Mouse (Mus musculus) megakaryocyte-erythroid progenitor cell, adult 5-6 weeks (primary cell): ENCODE measurements around the gene Zfp652. TPM values are rescaled to one million over a fixed set of nuclear protein-coding genes. Genes with fewer than 3 reads are reported as not detected.
"Not testable (repeated sequence)": the region's sequence is repeated elsewhere in the genome, so short reads cannot be mapped to it uniquely, and the experiment has no call there.

Experiments
- ATAC-seq: replicated peaks from 2 replicates; pipeline ENCODE4 v1.8.0; 2016; ENCODE audit warnings: mild to moderate bottlenecking, inconsistent platforms; ENCODE audit not compliant: severe bottlenecking, poor library complexity, low FRiP score, low TSS enrichment
- total RNA-seq, 2 experiments: library from RNA; stranded (forward) in 1 of 2; stranded (reverse) in 1 of 2; fragments of 200-1000, 215-1000 nt in 1 of 2; fragments of >200 nt in 1 of 2; fragmentation: Nextera tagmentation in 1 of 2; gene quantifications; 2 replicates each; pipeline ENCODE4 v1.2.3; 2014 to 2017

Gene Zfp652
- total RNA-seq, 2 experiments from 2014 or later: 28.2 to 54.5 TPM

DNA sequence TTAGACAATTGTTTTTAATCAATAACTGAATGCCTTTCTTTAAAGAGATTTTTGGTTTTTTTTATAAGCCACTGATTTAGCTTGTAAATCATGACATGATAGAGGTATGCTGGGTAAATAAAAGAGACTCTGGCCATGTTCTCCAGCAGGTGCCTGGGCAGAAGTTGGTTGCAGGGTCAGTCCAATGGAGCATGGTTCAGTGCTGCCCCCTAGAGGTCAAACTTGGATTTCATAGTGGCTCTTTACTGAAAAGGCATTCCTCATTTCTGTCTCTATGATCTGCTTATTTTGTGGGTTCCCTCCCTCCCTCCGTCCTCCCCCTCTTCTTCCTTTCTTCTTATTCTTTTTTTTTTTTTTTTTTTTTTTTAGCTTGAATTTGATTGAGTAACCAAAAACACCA is 38.5 kb downstream of the Zfp652 start:
- ATAC-seq: peak; percentile 63; the same call in 1 of the 2 replicates

DNA sequence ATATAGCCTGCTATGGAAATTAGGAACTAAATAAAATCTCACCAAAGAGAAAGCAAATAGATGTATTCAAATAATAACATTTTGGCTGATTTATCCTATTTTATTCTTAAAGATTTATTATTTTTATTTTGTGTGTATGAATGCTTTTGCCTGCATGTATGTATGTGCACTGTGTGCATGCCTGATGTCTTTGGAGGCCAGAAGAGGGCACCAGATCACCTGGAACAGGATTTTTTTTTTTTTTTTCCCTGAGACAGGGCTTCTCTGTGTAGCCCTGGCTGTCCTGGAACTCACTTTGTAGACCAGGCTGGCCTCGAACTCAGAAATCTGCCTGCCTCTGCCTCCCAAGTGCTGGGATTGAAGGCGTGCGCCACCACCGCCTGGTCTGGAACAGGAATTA is 42.7 kb downstream of the Zfp652 start:
- not testable (repeated sequence) for ATAC-seq

DNA sequence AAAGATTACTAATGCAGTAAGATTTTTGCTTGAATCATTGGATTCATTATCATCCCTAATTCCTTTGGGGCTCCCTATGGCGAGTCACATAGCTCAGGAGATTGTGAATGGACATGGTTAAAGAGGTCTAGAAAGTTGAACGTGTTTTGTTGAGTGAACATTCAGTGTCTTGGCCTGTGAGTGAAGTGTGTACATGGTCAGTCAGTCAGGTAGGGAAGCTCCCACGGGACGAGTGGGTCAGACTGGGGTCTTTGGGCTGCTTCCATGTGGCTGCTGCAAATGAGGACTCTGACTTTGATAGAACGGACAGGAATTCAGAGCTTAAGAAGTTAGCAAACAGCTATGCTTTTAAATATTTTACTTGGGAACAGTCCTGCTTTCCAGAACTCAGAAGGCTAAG is 48.0 kb downstream of the Zfp652 start:
- ATAC-seq: no peak

DNA sequence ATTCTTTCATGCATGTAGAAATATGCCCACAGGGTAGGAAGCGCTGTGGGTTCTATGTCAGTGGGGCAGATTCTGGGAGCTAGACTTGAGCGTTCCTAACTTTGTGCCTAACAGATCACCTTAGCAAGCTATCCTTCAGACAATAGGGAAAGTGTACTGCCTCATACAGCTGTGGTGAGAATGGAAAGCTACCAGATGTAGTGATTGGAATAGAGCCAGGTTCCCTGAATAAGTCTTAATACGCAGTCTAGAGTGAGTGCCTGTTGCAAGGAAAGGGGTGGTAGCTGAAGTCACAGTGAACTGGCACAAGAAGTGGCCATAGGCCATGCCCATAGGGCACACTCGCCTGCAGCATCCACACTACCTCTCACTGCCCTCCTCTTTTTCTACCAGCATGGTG is 50.5 kb downstream of the Zfp652 start:
- ATAC-seq: no peak

DNA sequence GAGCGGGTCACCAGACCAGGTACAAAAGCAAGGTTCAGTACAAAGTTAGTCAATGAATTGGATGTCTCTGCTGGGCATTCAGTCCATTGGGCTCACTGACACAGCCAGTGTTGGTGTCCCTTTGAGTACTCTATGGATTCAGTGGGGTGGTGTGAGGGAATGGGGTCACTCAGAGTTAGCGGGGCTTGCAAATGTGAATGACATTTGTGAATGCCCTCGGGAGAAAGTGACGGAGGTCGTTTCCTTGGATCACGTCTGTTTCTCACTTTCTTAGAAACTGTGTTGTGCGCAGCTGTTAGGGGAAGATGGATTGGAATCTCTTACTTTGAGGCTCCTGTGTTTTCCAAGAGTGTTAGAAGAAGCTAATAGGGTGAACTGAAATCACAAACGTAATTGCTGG is 52.3 kb downstream of the Zfp652 start:
- no peak for ATAC-seq

DNA sequence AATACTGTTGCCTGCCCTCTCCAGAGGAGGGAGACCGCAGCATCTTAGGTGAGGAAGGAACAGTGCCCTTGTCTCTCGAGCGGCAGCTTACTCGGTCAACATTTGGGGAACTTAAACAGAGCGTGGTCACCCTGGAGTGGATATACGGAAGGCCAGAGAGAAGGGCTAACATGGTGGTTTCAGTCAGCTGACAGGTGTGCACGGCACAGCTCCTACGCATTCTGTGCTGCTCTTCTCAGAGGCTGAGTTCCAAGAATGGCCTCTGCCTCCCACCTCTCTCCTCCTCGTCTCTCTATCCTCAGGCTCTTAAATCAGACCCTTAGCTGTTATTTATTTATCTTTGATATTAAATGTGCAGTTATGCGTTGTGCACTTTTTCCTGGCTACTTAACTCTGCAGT is 52.9 kb downstream of the Zfp652 start:
- no peak for ATAC-seq

DNA sequence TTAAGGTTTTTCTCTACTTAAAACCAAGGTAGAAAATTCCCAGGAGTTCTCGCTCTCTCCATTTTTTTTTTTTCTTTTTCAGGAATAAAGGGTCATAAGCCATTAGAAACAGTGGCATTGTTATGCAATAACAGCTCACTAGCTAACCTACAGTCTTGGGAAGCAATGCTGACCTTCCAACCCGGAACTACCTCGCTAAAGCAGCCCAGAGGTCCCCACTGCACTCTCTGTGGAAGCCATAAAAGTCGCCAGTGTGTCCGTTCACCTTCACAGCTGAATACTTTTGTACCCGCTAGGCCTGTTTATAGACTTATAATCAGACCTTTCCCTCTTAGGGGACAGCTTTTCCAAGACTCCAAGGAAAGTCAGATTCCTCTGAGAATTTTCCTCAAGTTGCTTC is 55.8 kb downstream of the Zfp652 start:
- no peak for ATAC-seq

DNA sequence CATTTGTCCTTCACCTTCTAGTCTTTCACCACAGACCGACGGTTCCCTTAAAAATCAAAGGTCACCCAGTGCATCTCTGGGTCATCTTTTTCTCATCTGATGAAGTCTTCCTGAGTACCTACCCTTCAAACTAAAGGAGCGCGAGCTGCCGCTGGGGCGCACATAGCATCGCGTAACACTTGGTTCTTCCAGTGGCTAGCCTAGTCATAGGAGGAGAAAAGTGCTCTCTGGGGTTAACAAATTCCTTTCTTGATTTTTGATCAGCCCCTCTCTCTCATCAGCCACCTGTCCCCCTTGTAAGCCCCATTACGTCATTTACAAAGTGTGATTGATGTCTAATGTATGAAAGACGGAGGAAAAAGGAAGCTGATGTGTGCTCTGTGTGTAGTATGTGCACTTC is 56.7 kb downstream of the Zfp652 start:
- no peak for ATAC-seq

DNA sequence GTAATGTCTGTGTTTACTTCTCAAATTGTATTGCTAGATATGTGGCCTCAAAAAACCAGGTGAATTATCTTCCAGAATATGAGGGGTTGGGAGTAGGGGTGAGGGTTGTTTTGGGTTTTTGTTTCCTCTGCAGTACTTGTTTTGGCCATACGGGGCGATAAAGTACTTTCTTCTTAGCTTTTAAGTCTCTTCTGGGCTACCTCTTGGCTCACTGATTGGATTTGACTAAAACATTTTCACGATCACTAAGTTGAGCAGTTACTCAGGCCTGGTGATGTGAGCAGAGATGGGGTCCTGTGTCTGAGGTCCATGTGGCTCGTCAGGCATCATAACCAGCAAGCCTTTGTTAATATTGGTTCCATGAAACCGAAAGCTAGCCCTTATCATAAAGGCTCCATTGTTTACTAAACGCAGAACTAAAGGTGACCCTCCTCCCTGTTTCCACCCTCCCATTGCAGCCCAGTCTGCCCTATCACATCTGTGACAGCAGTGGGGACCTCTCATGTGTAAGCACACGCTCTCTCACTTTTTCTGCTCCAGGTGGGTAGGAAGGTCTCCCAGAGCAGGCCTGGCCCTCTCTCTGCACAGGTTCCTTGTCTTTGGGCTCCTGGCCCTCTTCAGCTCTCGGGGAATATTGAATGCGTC is 58.4 kb downstream of the Zfp652 start:
- peak; percentile 68; the same call in 1 of the 2 replicates for ATAC-seq

DNA sequence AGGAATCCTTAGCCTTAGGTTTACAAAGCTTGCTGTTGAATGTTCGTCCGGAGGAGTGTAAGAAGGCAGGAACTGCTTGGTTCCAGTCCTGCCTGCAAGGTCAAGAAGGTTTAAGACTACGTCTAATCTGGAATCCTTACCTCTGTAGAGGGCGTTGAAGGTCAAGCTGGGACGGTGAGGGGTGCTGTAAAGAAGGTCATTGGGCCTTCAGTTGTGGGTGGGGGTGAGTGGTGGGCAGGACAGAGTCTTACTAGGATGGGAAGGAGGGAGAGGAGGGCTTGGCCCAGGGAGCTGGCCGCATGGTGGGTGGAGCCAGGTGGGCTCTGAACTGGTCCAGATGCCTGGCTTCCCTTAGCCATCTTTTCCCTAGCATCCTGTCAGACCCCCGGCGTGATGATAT is 59.2 kb downstream of the Zfp652 start:
- ATAC-seq: no peak

DNA sequence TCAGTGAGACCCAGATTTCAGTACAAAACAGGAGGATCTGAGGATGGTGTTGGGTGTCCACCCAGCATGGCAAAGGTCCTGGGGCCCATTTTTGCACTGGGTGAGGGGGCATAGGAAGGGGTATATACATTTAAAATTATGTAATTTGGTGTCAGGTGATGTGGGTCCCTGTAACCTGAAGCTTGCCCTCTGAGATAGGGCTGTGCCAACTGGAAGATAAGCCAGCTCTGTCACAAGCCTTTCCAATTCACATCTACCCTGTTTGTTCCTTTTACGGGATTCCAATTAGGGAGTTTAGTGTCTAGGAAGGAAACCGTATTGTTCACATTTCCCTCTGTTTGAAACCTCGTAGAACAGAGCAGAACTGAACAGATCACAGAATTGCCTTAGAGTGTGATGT is 60.8 kb downstream of the Zfp652 start:
- ATAC-seq: no peak

DNA sequence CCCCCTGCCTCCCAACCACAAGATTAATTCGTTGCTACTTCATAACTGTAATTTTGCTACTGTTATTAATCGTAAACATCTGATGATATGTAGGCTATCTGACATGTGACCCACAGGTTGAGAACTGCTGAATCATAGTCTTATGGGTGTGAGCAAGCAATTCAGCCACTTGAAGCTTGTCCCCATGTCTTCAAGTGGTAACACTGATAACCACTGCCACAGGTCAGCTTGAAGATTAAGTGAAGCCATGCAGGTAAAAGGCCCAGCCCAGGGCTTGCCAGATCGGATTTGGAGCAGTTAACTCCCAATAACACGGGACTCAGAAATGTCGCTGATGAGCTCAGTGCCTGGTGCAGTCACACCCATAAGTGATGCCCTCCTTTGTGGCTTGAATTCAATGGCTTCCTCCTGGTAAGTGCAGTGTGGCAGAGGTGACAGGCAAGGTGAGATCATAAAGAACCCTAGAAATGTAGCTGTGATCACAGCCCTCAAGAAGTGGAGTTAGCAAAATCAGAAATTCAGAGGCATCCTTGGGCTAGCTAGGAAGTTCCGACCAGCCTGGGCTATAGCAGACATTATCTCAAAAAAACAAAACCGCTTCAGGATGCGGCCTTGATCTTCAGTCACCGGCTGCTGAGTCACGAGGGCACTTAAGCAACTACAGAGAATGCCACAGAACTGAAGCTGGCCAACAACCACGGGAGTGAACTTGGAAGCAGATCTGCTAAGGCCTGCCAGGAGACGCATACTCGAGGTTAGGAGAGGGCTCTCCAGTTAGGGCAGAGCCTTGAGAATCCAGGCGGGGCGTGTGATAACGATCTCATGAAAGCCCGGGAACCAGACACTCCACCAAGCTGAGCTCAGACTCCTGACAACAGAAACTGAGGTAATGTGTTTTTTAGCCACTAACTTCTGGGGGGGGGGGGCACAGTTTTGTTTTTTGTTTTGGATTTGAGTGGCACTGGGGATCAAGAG is 65.1 kb downstream of the Zfp652 start:
- ATAC-seq: peak; percentile 81

DNA sequence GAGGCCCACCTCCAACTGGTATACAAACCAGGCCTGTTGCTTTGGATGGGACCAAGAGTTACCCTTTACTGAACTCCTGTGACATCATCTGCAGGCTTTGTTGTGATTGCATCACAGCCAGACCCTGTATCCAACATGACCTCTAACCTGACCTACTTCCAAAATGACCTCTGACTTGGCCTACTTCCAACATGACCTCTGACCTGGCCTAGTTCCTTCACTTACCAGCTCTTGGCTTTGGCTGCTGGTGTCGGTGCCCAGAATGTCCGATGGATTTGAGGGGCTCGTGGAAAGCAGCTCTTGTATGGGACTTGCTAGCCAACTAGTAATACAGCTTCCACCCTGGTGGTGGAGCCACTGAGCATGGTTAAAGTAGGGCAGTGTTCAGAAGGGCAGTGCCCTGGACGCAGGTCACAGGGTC is 66.4 kb downstream of the Zfp652 start:
- no peak for ATAC-seq

DNA sequence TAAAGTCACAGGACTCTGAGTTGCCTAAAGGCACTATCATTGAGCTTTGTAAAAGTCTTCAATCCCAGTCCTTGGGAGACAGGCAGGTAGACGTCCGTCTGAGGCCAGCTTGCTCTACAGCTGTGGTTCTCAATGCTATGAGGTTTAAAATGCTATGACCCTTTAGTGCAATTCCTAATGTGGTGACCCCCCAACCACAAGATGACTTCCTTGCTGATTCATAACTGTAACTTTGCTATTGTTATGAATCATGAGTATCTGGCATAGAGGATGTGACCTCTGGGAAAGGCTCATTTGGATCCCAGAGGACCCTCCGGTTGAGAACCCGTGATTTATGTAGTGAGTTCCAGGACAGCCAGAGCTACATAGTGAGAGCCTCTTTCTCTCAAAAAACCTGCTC is 66.9 kb downstream of the Zfp652 start:
- ATAC-seq: no peak

DNA sequence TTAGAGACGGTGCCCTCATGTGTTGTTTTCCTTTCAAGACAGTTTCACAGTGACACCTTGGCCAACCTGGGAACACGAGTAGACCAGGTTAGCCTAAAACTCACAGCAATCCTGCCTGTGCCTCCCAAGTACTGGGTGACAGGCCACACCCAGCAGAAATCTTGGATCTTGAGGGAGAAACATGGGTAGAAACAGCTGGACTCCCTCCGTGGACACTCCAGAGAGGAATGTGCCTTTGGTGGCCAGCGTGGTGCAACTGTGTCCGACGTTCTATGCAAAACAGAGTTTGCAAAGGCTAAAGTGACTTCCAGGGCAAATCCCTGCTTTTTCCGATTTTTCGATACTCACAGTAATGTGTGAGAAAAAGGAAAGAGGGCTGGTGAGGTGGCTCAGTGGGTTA is 68.0 kb downstream of the Zfp652 start:
- ATAC-seq: no peak

DNA sequence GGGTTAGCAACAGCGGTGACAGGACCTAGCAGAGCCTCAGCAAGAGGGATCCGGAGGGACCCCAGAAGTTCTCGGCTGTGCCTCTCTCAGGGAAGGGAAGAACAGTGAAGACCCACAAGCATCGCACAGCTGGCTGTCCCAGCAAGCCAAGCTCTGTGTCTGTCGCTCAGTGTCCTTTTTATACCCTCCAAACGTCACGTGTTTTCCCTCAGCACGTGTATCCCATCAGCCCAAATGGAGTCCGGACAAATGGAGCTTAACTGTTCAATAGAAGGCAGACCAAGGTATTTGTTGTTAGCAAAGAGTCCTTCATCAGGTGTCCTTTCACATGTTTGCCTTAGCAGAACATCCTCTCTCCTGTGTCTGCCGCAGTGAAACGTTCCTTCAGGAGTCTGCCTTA is 69.1 kb downstream of the Zfp652 start:
- no peak for ATAC-seq

DNA sequence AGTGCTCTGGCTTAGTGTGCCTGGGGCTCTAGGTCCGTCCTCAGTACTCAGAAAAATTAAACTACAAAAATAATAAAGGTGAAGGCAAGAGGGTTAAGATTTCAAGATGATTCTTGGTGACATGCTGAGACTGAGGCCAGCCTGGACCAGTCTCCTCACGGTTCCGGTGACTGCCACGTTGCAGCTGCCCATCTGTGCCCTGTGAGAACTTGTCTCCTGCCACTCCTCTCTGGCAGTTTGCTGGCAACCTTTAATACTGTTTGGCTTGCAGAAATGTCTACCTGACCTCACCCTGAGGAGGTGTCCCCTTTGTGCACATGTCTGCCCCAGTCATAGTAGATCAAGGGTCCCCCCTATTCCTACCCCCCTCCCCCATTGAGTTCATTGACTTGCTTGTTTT is 71.0 kb downstream of the Zfp652 start:
- no peak for ATAC-seq

DNA sequence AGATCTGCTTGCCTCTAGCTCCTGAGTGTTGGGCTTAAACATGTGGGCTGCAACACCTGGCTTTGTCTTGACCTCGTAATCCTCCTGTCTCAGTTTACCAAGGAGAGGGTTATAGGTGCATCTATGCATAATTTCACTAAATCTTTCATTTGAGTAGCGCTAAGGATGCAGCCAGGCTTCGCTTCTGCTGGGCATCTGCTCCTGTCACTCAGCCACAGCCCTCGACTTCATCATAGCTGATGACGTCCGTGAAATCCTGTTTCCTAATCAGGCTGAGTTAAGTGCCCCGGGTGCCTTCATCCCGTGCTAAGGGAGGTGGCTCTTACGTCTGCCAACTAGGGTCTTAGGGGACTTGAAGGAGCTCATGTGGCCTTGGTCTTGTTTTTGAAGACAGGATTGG is 71.5 kb downstream of the Zfp652 start:
- ATAC-seq: no peak

DNA sequence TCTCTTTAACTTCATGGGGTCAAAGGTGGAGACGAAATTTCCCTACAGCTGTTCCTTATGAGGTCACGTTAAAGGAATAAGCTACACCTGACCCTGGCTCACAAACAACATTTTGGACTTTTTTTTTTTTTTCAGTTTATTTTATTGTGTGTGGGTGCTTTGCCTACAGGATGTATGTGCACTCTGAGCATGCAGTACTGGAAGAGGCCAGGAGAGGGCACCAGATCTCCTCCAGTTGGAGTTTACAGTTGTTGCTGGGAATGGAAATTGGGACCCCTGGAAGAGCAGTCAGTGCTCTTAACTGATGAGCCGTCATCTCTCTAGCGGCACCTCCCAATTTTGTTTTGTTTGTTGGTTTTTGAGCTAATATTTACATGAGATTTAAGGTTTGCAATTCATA is 73.2 kb downstream of the Zfp652 start:
- ATAC-seq: no peak

DNA sequence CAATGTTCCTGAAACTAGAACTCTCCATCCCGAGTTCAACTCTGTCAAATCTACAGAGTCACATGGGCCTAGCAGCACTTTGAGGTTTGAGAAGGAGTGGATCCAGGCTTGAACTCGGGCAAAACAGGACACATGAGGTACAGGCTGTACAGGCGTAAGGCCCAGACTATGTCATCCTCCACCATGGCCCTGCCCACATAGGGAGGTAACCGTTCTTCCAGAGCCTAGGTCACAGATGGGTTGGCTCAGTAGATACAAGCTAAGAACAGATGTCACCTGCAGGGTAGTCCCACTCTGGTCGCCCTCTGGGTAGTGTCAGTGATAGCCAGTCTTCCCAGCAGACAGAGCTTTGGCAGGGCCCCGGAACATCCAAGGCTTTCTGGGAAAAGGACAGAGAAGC is 74.0 kb downstream of the Zfp652 start:
- peak; percentile 30; the same call in 1 of the 2 replicates for ATAC-seq

DNA sequence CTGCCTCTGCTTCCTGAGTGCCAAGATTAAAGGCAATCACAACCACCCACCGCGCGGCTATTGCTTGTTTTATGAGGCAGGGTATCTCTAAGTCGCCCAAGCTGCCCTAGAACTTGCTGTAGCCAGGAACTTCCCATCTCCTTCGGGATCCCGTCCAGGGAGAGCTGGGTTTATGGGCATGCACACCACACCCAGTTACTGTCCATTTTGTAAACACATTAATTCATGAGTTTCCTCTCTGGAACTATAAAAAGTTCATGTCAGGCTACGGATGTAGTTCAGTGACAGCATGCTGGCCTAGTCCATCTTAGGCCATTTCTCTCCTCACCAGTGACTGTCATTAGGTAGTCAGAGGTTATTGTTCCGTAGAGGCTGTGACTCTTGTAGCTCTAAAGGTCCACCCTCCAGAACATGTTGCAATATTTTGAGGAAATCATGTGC is 77.0 kb downstream of the Zfp652 start:
- no peak for ATAC-seq
